Comparison of ENCODE assay signal across 12 mouse cellular contexts in the genomic region with DNA sequence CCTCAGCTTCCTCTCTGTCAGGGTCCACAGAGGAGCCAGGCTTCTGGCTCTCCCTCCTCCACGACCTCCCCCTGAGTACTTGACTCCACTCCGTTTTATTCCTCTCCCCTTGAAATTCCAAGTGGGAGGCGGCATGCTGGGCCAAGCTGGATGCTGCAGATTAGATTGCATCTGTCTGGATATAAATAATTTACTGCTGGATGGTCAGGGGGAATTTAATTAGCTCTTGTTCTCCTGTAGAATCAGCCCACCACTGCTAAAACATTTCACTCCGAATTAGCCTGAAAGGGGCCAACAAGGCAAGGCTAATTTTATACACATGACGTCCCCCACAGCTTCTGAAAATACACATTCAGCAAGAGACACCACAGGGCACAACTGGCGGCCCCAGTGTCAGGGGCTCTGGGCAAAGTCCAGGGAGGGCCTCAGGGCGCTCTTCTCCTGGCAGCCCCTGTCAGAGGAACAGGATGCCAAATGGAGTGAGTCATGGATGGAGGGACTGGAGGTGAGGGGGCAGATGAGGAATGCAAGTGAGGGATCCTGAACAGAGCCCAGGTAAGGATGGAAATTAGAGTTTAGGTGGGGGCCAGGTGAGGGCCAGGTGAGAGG. TPM values are rescaled to one million over a fixed set of nuclear protein-coding genes. Genes with fewer than 3 reads are reported as not detected.
A peak's percentile ranks its signal among the peaks of the same experiment; 100 is the strongest.
DNase-seq lines count a peak whose midpoint lies in the region; ATAC-seq and TF ChIP-seq lines count a peak whose summit lies in the region.
"Had no signal": no experiment of that assay in that cellular context is flagged by ENCODE, and none has a peak within 500 bp of the region (broad histone marks: within the 10 kb centered on the region; RNA-seq: fewer than 3 reads in every experiment).

No protein-coding gene starts in this region.

- no peak overlapping the region for H3K9ac ChIP-seq in hindbrain, postnatal 0 days (replicated peaks; ENCODE audit: low read length)
- H3K9ac ChIP-seq in neural tube, embryonic 14.5 days (replicated peaks; ENCODE audit: low read depth, low read length) = no peak overlapping the region
- H3K9ac ChIP-seq: heart, embryonic 12.5 days; liver, embryonic 13.5 days had no signal

- peak; percentile 44 to 50 for DNase-seq in cerebellum, postnatal 10 days
- DNase-seq in cerebellum, adult 9-10 months = no peak
- DNase-seq in layer of hippocampus, adult 2 months (ENCODE audit: low spot score in 2 of 2) = no peak
- DNase-seq in layer of hippocampus, adult 11-12 months (ENCODE audit: low spot score) = no peak
- peak; percentile 55 for DNase-seq in hindbrain, postnatal 0 days (ENCODE audit: low spot score)
- no peak for DNase-seq in ovary, postnatal 14 days (ENCODE audit: low spot score)
- DNase-seq in spleen, postnatal 4 days (ENCODE audit: low spot score in 2 of 2) = no peak
- DNase-seq: liver, embryonic 13.5 days had no signal

- no peaks in the 10 kb centered on the region for H3K36me3 ChIP-seq in hindbrain, postnatal 0 days (ENCODE audit: insufficient read depth, low read length)
- H3K36me3 ChIP-seq in neural tube, embryonic 14.5 days (ENCODE audit: control insufficient read depth, insufficient read depth, low read length) = no peaks in the 10 kb centered on the region
- H3K36me3 ChIP-seq: heart, embryonic 12.5 days; liver, embryonic 13.5 days had no signal

- no peak overlapping the region for H3K4me3 ChIP-seq in layer of hippocampus, adult 2 months
- no peak overlapping the region for H3K4me3 ChIP-seq in hindbrain, postnatal 0 days (ENCODE audit: low read length)
- no peak overlapping the region for H3K4me3 ChIP-seq in neural tube, embryonic 14.5 days (ENCODE audit: low read depth, low read length)
- H3K4me3 ChIP-seq: heart, embryonic 12.5 days; liver, embryonic 13.5 days had no signal

- peak overlapping the region; percentile 77 for H3K27ac ChIP-seq in layer of hippocampus, adult 2 months
- H3K27ac ChIP-seq in hindbrain, postnatal 0 days = peak overlapping the region; percentile 42; the same call in 1 of the 2 replicates
- peak overlapping the region; percentile 81 for H3K27ac ChIP-seq in neural tube, embryonic 14.5 days (ENCODE audit: low read depth, low read length)
- H3K27ac ChIP-seq: liver, embryonic 13.5 days; macrophage had no signal

- H3K4me2 ChIP-seq in hindbrain, postnatal 0 days (ENCODE audit: low read depth, low read length) = no peak overlapping the region
- H3K4me2 ChIP-seq in neural tube, embryonic 14.5 days (ENCODE audit: low read depth, low read length) = no peak overlapping the region
- H3K4me2 ChIP-seq: heart, embryonic 12.5 days; liver, embryonic 13.5 days had no signal

- no peak for TF ChIP-seq CTCF in layer of hippocampus, adult 2 months (conservative IDR thresholded peaks at IDR 0.05)
- no peak for TF ChIP-seq CTCF in hindbrain, postnatal 0 days (IDR thresholded peaks at IDR 0.05; ENCODE audit: low read depth)

- 21% methylated on average over 7 of the region's 7 CpGs for WGBS in hindbrain, postnatal 0 days
- WGBS in neural tube, embryonic 14.5 days = 15% methylated on average over 7 of the region's 7 CpGs

- no peak; the same call in 1 of the 2 replicates for ATAC-seq in hindbrain, postnatal 0 days
- peak; percentile 58; the same call in 1 of the 2 replicates for ATAC-seq in neural tube, embryonic 14.5 days (ENCODE audit: low read depth)
- ATAC-seq: activated CD4-positive, CD25-positive, alpha-beta regulatory T cell, adult 4 months had no signal

- H3K9me3 ChIP-seq in hindbrain, postnatal 0 days (ENCODE audit: low read length) = no peaks in the 10 kb centered on the region
- H3K9me3 ChIP-seq in neural tube, embryonic 14.5 days (ENCODE audit: control insufficient read depth, low read length) = no peaks in the 10 kb centered on the region
- H3K9me3 ChIP-seq: liver, embryonic 13.5 days had no signal

- H3K4me1 ChIP-seq in hindbrain, postnatal 0 days (ENCODE audit: insufficient read depth, low read length) = peaks cover 16% of the 10 kb centered on the region
- H3K4me1 ChIP-seq in neural tube, embryonic 14.5 days (ENCODE audit: control insufficient read depth, insufficient read depth, low read length) = peaks cover 29% of the 10 kb centered on the region
- H3K4me1 ChIP-seq: liver, embryonic 13.5 days had no signal

- H3K27me3 ChIP-seq in hindbrain, postnatal 0 days (ENCODE audit: insufficient read depth, low read length) = no peaks in the 10 kb centered on the region
- no peaks in the 10 kb centered on the region for H3K27me3 ChIP-seq in neural tube, embryonic 14.5 days (ENCODE audit: control insufficient read depth, insufficient read depth, low read length)
- H3K27me3 ChIP-seq: liver, embryonic 13.5 days had no signal

RNA-seq across cellular contexts. Expression of gene Rbfox3, which starts 36.8 kb away (rescaled TPM):
- total RNA-seq in layer of hippocampus, adult 2 months (2021) = 100 to 1,000 TPM; 276 to 303 TPM
- 50.0 and 52.6 TPM in 2 replicates for total RNA-seq in hindbrain, postnatal 0 days (2014; rRNA removed)
- polyA plus RNA-seq in hindbrain, postnatal 0 days (2015; fragmentation: Nextera tagmentation; extraction: Ambion mirVana) = 75.5 and 76.8 TPM in 2 replicates
- polyA plus RNA-seq in neural tube, embryonic 14.5 days (2014; fragmentation: Nextera tagmentation; extraction: Ambion mirVana) = 81.9 and 82.7 TPM in 2 replicates
- polyA plus RNA-seq: macrophage had no signal

Comparison
In these comparisons a context has a peak if more than half of its experiments do, and no peak if none do; other contexts are left out.
1. DNase-seq: peak in cerebellum, postnatal 10 days (2 of 2) and hindbrain, postnatal 0 days (single experiment); none in cerebellum, adult 9-10 months (single experiment), layer of hippocampus, adult 2 months (0 of 2), layer of hippocampus, adult 11-12 months (single experiment), ovary, postnatal 14 days (single experiment) and spleen, postnatal 4 days (0 of 2).
2. Peak in every context shown above with its lines, with median percentiles within 50 percentile points of each other: H3K27ac ChIP-seq.